Mouse (Mus musculus): ENCODE results near the gene Gprin1. TPM values are rescaled to one million over a fixed set of nuclear protein-coding genes. Genes with fewer than 3 reads are reported as not detected.

Gprin1 gene
- polyA plus RNA-seq, 1 experiment: not detected

GRCm38 (mm10) chr13:54760906-54761305, 11.2 kb upstream of the Gprin1 start:
- Histone ChIP-seq H3K4me3 (ENCODE audit: insufficient read depth, low read length) (no peak overlapping the region), H3K4me1 (ENCODE audit: control insufficient read depth, insufficient read depth, low read length) (no peaks in the 10 kb centered on the region; the same call in 1 of the 2 replicates), H3K27ac (ENCODE audit: insufficient read depth, low read depth, low read length) (no peak overlapping the region)
- TF ChIP-seq POLR2A (IDR thresholded peaks at IDR 0.05; ENCODE audit: borderline replicate concordance, low read depth, low read length) (no peak), CTCF (IDR thresholded peaks at IDR 0.05; ENCODE audit: low read depth, low read length) (no peak)

DNA sequence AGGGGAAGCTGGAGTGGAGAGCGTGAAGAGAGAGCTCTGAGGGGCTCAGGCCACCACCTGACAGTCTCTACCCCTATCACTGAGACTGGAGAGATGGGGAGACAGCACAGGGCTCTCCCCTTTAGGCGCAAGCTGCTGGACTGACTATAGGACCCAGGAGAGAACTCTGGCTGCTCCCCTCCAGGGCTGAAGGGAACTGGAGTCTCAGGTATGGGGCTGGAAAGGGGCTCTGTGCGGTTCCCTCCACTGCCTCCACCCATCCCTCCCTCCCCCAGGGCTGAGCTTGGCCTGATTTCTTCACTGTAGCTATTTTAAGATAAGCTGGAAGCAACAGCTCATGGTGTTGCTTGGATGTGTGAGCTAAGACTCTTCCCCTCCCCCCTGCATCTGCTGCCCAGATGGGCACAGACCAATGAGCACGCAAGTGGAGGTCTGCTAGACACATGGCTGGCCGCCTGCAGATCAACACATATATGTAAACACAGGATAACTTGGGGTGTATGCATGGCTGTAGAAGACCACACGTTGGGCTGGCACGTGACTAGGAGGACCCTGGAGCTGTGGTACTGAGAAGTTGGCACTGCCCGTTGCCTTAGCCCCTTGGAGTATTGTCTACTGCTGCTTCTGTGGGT, 10.6 kb upstream of the Gprin1 start:
- no peak for TF ChIP-seq CTCF (IDR thresholded peaks at IDR 0.05; ENCODE audit: low read depth, low read length)

GRCm38 (mm10) chr13:54759496-54759895, 9.8 kb upstream of the Gprin1 start:
- TF ChIP-seq CTCF (IDR thresholded peaks at IDR 0.05; ENCODE audit: low read depth, low read length) (no peak), POLR2A (IDR thresholded peaks at IDR 0.05; ENCODE audit: borderline replicate concordance, low read depth, low read length) (no peak)
- Histone ChIP-seq H3K4me1 (ENCODE audit: control insufficient read depth, insufficient read depth, low read length) (no peaks in the 10 kb centered on the region; the same call in 1 of the 2 replicates), H3K4me3 (ENCODE audit: insufficient read depth, low read length) (no peak overlapping the region), H3K27ac (ENCODE audit: insufficient read depth, low read depth, low read length) (no peak overlapping the region)

More for the DNA sequence above, 10.6 kb upstream of the Gprin1 start:
- Histone ChIP-seq H3K4me1 (ENCODE audit: control insufficient read depth, insufficient read depth, low read length) (no peaks in the 10 kb centered on the region; the same call in 1 of the 2 replicates), H3K4me3 (ENCODE audit: insufficient read depth, low read length) (no peak overlapping the region), H3K27ac (ENCODE audit: insufficient read depth, low read depth, low read length) (no peak overlapping the region)

GRCm38 (mm10) chr13:54758756-54759470, 9.2 kb upstream of the Gprin1 start:
- H3K27ac ChIP-seq (ENCODE audit: insufficient read depth, low read depth, low read length): no peak overlapping the region
- TF ChIP-seq CTCF (IDR thresholded peaks at IDR 0.05; ENCODE audit: low read depth, low read length) (no peak), POLR2A (IDR thresholded peaks at IDR 0.05; ENCODE audit: borderline replicate concordance, low read depth, low read length) (no peak)
- H3K4me1 ChIP-seq (ENCODE audit: control insufficient read depth, insufficient read depth, low read length): no peaks in the 10 kb centered on the region; the same call in 1 of the 2 replicates
- no peak overlapping the region for H3K4me3 ChIP-seq (ENCODE audit: insufficient read depth, low read length)

DNA sequence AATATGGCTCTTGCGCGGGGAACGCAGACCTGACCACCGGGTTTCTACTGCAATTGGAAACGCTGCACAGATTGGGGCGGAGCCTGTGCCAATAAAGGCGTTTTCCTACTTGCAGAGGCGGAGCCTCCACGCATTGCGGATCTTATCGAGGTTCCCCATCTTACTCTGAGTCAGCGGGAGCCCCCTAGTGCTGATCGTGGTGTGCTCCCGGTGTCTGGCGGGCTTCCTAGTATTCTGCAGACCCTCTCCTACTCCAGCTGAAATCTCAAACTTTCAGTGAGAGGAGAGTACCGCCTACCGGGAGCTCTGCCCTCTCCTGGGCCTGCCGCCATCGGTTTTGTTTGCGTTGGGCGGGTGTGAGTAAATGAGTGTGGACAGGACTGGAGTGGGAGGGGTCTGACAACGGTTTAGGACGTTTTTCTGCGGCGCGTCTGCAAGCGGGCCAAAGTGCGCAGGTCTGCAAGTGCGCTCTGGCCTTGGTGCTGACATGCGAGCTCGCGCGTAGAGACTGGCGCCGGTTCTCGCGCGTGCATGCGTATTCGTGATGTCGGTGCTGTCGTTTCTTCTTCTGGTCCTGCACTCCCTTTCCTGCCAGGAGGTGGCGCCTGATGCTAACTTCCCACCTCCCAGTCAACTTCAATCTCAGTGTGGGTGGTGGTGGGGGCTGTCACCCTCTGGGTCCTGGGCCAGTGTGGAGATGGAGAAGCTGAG, 8.5 kb upstream of the Gprin1 start:
- Histone ChIP-seq H3K4me1 (ENCODE audit: control insufficient read depth, insufficient read depth, low read length) (no peaks in the 10 kb centered on the region; the same call in 1 of the 2 replicates), H3K27ac (ENCODE audit: insufficient read depth, low read depth, low read length) (no peak overlapping the region), H3K4me3 (ENCODE audit: insufficient read depth, low read length) (peak overlapping the region; percentile 42)
- TF ChIP-seq CTCF (IDR thresholded peaks at IDR 0.05; ENCODE audit: low read depth, low read length) (peak; percentile 1; the same call in 1 of the 2 replicates), POLR2A (IDR thresholded peaks at IDR 0.05; ENCODE audit: borderline replicate concordance, low read depth, low read length) (no peak)

GRCm38 (mm10) chr13:54757093-54757830, 7.6 kb upstream of the Gprin1 start:
- TF ChIP-seq POLR2A (IDR thresholded peaks at IDR 0.05; ENCODE audit: borderline replicate concordance, low read depth, low read length): no peak
- TF ChIP-seq CTCF (IDR thresholded peaks at IDR 0.05; ENCODE audit: low read depth, low read length): no peak
- Histone ChIP-seq H3K27ac (ENCODE audit: insufficient read depth, low read depth, low read length) (no peak overlapping the region), H3K4me3 (ENCODE audit: insufficient read depth, low read length) (no peak overlapping the region), H3K4me1 (ENCODE audit: control insufficient read depth, insufficient read depth, low read length) (no peaks in the 10 kb centered on the region; the same call in 1 of the 2 replicates)

GRCm38 (mm10) chr13:54756156-54756712, 6.6 kb upstream of the Gprin1 start:
- Histone ChIP-seq H3K27ac (ENCODE audit: insufficient read depth, low read depth, low read length) (no peak overlapping the region), H3K4me1 (ENCODE audit: control insufficient read depth, insufficient read depth, low read length) (no peaks in the 10 kb centered on the region; the same call in 1 of the 2 replicates), H3K4me3 (ENCODE audit: insufficient read depth, low read length) (no peak overlapping the region)
- TF ChIP-seq CTCF (IDR thresholded peaks at IDR 0.05; ENCODE audit: low read depth, low read length) (no peak), POLR2A (IDR thresholded peaks at IDR 0.05; ENCODE audit: borderline replicate concordance, low read depth, low read length) (no peak)

- Histone ChIP-seq H3K4me3 (ENCODE audit: insufficient read depth, low read length) (no peak overlapping the region), H3K27ac (ENCODE audit: insufficient read depth, low read depth, low read length) (no peak overlapping the region), H3K4me1 (ENCODE audit: control insufficient read depth, insufficient read depth, low read length) (no peaks in the 10 kb centered on the region; the same call in 1 of the 2 replicates)
- TF ChIP-seq POLR2A (IDR thresholded peaks at IDR 0.05; ENCODE audit: borderline replicate concordance, low read depth, low read length) (no peak), CTCF (IDR thresholded peaks at IDR 0.05; ENCODE audit: low read depth, low read length) (no peak)
Observed at GRCm38 (mm10) chr13:54755201-54755830, 5.6 kb upstream of the Gprin1 start.

All from bone marrow macrophage, adult 2 months (primary cell).